Mouse (Mus musculus) megakaryocyte, embryonic 14.5 days (primary cell): Measurements from ENCODE around the gene Rpl13a. TPM values are rescaled to one million over a fixed set of nuclear protein-coding genes. Genes with fewer than 3 reads are reported as not detected.
"Not testable (repeated sequence)": the region's sequence is repeated elsewhere in the genome, so short reads cannot be mapped to it uniquely, and the experiment has no call there.

Source experiments
- H3K27me3 ChIP-seq: replicated peaks from 2 replicates; pipeline ENCODE3; 2012; ENCODE audit warnings: inconsistent platforms
- H3K36me3 ChIP-seq: replicated peaks from 2 replicates; pipeline ENCODE3; 2012; ENCODE audit warnings: low read length, inconsistent platforms, mixed read lengths
- H3K4me1 ChIP-seq: 2 replicates; pipeline ENCODE4 v1.6.1; 2012; ENCODE audit warnings: inconsistent platforms
- H3K4me3 ChIP-seq: replicated peaks from 2 replicates; pipeline ENCODE3; 2012; ENCODE audit warnings: moderate library complexity, mild to moderate bottlenecking, inconsistent platforms
- H3K9me3 ChIP-seq: 2 replicates; pipeline ENCODE4 v1.6.1; 2012; ENCODE audit warnings: inconsistent platforms
- FLI1 ChIP-seq: IDR thresholded peaks from 2 replicates; pipeline ENCODE4 v1.6.1; 2012; ENCODE audit warnings: low read length, inconsistent platforms, mixed read lengths
- GATA1 ChIP-seq: IDR thresholded peaks from 3 replicates; pipeline ENCODE4 v1.6.1; 2012; ENCODE audit warnings: mixed read lengths, low read length, inconsistent platforms, borderline replicate concordance
- polyA plus RNA-seq: library from polyadenylated mRNA; stranded (reverse); fragments of >175 nt; gene quantifications from 2 replicates; pipeline ENCODE4 v1.2.3, GENCODE M21; 2012; ENCODE audit warnings: low replicate concordance; ENCODE audit not compliant: insufficient read depth

Gene Rpl13a
- polyA plus RNA-seq, 1 experiment, result 5,869 TPM

- Histone ChIP-seq H3K4me3 (peak overlapping the region; percentile 98), H3K9me3 (no peaks in the 10 kb centered on the region), H3K36me3 (peaks cover 61% of the 10 kb centered on the region), H3K4me1 (peaks cover 75% of the 10 kb centered on the region), H3K27me3 (no peaks in the 10 kb centered on the region)
- TF ChIP-seq FLI1, result no peak
- no peak for TF ChIP-seq GATA1
Observed at GRCm38 (mm10) chr7:45127700-45128224, 799 bp downstream of the Rpl13a start.

GRCm38 (mm10) chr7:45126844-45127699, 1.5 kb downstream of the Rpl13a start:
- no peaks in the 10 kb centered on the region for H3K27me3 ChIP-seq
- no peaks in the 10 kb centered on the region for H3K9me3 ChIP-seq
- peaks cover 75% of the 10 kb centered on the region for H3K4me1 ChIP-seq
- peak overlapping the region; percentile 98 for H3K4me3 ChIP-seq
- TF ChIP-seq FLI1, result no peak
- no peak for TF ChIP-seq GATA1
- peaks cover 61% of the 10 kb centered on the region for H3K36me3 ChIP-seq

- no peak for TF ChIP-seq GATA1
- Histone ChIP-seq H3K4me1 (peaks cover 76% of the 10 kb centered on the region), H3K27me3 (no peaks in the 10 kb centered on the region), H3K9me3 (no peaks in the 10 kb centered on the region), H3K4me3 (peak overlapping the region; percentile 98), H3K36me3 (peaks cover 61% of the 10 kb centered on the region)
Observed at GRCm38 (mm10) chr7:45126147-45126843, 2.3 kb downstream of the Rpl13a start.

- H3K9me3 ChIP-seq, H3K27me3 ChIP-seq, H3K4me3 ChIP-seq: not testable (repeated sequence)
- H3K4me1 ChIP-seq, result peaks cover 77% of the 10 kb centered on the region
- peaks cover 62% of the 10 kb centered on the region for H3K36me3 ChIP-seq
Observed at GRCm38 (mm10) chr7:45125649-45126048, 2.9 kb downstream of the Rpl13a start.

GRCm38 (mm10) chr7:45125144-45125600, 3.4 kb downstream of the Rpl13a start:
- no peaks in the 10 kb centered on the region for H3K27me3 ChIP-seq

GRCm38 (mm10) chr7:45124224-45125143, 4.1 kb downstream of the Rpl13a start, which contains the start of gene Rps11:
Gene Rps11, minus strand, starts transcription at chr7:45124439.
- TF ChIP-seq GATA1 (0 out of 3 replicates have a peak, but pooled peaks have one; percentile 27), FLI1 (peak; percentile 95)
- H3K36me3 ChIP-seq, result peaks cover 69% of the 10 kb centered on the region
- H3K4me3 ChIP-seq, result peak within 1 kb of the TSS; percentile 99
- H3K4me1 ChIP-seq, result peaks cover 78% of the 10 kb centered on the region
- H3K27me3 ChIP-seq, result no peaks in the 10 kb centered on the region
- no peaks in the 10 kb centered on the region for H3K9me3 ChIP-seq

More at GRCm38 (mm10) chr7:45125144-45125600, 3.4 kb downstream of the Rpl13a start:
- Histone ChIP-seq H3K4me1 (peaks cover 79% of the 10 kb centered on the region), H3K4me3 (no peak overlapping the region), H3K9me3 (no peaks in the 10 kb centered on the region), H3K36me3 (peaks cover 64% of the 10 kb centered on the region)
- TF ChIP-seq GATA1, result no peak
- TF ChIP-seq FLI1, result no peak

GRCm38 (mm10) chr7:45123186-45123570, 5.4 kb downstream of the Rpl13a start:
- Histone ChIP-seq H3K36me3 (peaks cover 77% of the 10 kb centered on the region), H3K4me1 (peaks cover 78% of the 10 kb centered on the region), H3K9me3 (no peaks in the 10 kb centered on the region), H3K27me3 (no peaks in the 10 kb centered on the region), H3K4me3 (peak overlapping the region; percentile 99)
- no peak for TF ChIP-seq FLI1
- TF ChIP-seq GATA1, result no peak

GRCm38 (mm10) chr7:45122561-45123185, 5.9 kb downstream of the Rpl13a start:
- H3K36me3 ChIP-seq, result peaks cover 82% of the 10 kb centered on the region
- H3K27me3 ChIP-seq, result no peaks in the 10 kb centered on the region
- H3K4me1 ChIP-seq, result peaks cover 81% of the 10 kb centered on the region
- H3K4me3 ChIP-seq, result peak overlapping the region; percentile 99
- no peaks in the 10 kb centered on the region for H3K9me3 ChIP-seq
- TF ChIP-seq GATA1 (no peak), FLI1 (no peak)

- H3K27me3 ChIP-seq, result no peaks in the 10 kb centered on the region
- no peak for TF ChIP-seq FLI1
- no peak for TF ChIP-seq GATA1
- H3K4me1 ChIP-seq, result peaks cover 77% of the 10 kb centered on the region
- H3K36me3 ChIP-seq, result peaks cover 77% of the 10 kb centered on the region
- H3K9me3 ChIP-seq, result no peaks in the 10 kb centered on the region
- H3K4me3 ChIP-seq, result peak overlapping the region; percentile 73
Observed at GRCm38 (mm10) chr7:45121966-45122365, 6.6 kb downstream of the Rpl13a start.
